Mouse (Mus musculus): ENCODE measurements at regions not wholly inside any gene's neighbourhood (a gene's known extent, or its start where the extent isn't known, plus 50 kb on each side); places are given as distances from the start of the nearest gene placed in this dataset.

- TF ChIP-seq EP300 (IDR thresholded peaks at IDR 0.05; ENCODE audit: low read depth) (no peak), CTCF (IDR thresholded peaks at IDR 0.05; ENCODE audit: low read depth) (peak; percentile 61)
Measured at GRCm38 (mm10) chr15:10868716-10869585, 83.2 kb upstream of the C1qtnf3 start.

All from liver, postnatal 0 days (tissue).